Mouse (Mus musculus): ENCODE measurements around the gene Angptl4.

Angptl4 gene

DNA sequence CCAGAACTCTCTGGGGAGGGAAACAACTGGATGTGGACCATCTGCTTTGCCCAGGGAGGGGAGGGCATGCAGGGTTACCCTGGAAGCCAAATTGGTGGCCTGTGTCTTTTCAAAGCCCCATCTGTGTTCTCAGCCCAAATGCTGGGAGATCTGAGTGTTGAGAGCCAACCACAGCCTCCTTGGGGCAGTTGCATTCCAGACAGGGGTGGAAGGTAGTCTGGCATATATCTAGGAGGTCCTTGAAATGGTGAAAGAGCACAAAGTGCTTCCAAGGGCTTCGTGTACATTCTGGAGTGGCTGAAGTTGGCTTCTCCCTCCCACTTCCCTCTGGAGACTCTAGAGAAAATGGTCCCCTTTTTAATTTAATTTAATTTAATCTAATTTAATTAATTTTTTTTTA lies 23.1 kb upstream of the Angptl4 start:
- in situ Hi-C loops (cut with MboI, MseI): no loop called here

DNA sequence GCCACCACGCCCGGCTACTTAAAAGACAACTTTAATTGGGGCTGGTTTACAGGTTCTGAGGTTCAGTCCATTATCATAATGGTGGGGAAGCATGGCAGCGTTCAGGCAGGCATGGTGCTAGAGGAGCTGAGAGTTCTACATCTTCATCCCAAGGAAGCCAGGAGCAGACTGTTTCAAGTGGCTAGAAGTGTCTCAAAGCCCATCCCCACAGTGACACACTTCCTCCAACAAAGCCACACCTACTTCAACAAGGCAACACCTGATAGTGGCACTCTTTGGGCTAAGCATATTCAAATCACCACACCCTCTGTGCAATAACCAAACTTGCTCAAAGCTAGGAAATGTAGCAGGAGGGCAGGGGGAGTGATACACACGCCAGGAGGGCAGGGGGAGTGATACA lies 22.6 kb upstream of the Angptl4 start:
- in situ Hi-C loops (cut with MboI, MseI): no loop called here

DNA sequence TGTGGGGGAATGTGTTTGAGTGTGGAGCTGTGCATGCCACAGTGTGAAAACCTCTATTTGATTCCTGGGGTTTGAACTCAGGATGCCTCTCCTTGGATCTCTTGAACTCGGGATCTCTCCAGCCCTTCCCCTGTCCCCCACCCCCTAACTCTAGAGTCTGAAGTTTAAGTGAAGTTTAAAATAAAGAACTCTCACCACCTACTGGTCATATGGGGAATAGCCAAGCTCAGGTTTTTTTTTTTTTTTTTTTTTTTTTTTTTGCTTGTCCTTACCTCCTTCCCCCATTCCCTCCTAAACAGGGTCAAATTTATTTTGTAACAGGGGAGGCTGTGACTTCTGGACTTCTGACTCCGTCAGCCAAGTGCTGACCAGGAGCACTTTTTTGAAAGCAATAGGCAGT lies 20.6 kb upstream of the Angptl4 start:
- in situ Hi-C loops (cut with MboI, MseI): no loop called here

DNA sequence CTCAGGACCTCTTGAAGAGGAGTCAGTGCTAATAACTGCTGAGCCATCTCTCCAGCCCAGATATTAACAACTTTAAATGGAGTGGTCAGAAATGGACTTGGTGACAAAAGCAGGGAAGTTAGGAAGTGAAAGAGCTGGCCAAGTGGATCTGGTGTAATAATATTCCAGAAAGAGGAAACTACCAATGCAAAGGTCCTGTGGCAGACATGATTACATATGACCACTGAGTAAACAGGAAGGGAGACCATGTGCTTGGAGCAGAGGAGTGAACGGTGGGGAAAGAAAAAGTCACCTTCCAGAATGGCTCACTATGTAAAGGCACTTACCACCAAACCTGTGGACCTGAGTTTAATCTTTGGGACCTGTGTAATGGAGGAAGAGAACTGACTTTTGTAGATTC lies 17.6 kb upstream of the Angptl4 start:
- in situ Hi-C loops (cut with MboI, MseI): no loop called here

DNA sequence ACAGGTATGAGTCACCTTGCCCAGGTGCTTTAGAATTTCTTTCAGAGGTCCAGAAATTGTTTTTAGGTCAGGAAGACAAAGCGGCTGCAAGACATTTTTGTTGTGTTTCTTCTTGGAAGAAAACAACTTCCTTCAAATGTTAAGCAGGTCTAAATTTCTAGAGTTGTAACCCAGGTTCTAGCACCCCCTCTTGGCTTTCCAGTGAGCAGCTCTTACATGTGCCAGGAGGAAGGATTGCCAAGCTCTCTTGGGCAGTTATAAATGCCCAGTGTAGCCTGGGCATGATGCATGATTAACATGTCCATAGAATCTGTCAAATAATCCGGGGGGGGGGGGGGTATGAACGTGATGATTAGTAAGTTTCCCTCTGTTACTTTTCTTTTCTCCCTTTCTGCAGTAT lies 16.7 kb upstream of the Angptl4 start:
- in situ Hi-C loops (cut with MboI, MseI): no loop called here

DNA sequence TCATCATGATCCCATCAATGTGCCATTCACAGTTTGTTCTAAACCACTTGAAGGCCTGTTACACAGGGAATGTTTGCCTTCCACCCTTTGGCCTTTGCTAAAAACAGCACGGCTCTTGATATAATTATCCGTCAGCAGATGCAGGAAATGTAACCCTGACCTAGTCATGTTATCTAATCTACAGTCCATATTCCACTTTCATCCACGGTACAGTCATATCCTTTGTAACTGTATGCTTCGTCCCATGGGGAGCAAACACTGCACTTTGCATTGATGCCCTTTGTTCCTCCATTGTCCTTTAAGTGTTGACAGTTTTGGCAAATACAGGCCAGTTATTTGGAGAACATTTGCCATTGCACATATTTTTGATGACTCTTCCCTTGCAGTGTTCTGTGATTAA lies 7.1 kb upstream of the Angptl4 start:
- in situ Hi-C loops (cut with MboI, MseI): no loop called here

DNA sequence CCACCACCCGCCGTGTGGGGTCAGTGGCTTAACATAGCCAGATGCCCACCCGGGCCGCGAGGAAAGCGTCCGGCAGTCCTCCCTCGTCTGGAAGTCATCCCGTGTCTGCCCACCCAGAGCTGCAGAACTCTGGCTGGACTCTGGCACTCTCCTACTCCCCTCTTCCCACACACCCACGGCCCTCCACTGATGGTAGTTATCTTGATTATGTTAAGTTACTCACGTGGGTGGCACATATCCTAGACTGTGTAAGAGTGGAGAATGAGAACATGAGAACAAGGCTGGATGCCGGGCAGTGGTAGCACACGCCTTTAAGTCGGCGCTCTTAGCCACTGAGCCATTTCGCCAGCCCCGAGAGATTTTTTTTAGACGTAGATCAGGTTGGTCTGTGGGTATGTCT lies 4.7 kb upstream of the Angptl4 start:
- in situ Hi-C loops (cut with MboI, MseI): no loop called here

DNA sequence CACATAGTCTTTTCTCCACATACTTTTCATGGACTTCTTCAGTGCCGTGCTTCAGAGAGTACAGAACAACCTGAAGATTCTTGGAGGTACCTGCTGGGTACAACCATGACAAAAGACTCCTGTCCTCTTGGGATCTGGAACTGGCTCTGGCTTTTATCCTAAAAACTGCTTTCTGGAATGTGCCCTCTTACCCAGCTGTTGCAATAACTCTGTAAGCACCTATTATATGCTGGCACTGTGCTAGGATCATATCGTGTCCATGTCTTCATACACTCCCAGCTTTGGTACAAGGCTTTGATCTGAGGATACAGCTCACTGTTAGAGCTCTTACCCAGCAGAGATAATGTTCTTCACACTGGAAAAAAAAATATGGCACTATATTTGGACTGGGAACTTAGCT lies 3.3 kb upstream of the Angptl4 start:
- in situ Hi-C loops (cut with MboI, MseI): no loop called here

DNA sequence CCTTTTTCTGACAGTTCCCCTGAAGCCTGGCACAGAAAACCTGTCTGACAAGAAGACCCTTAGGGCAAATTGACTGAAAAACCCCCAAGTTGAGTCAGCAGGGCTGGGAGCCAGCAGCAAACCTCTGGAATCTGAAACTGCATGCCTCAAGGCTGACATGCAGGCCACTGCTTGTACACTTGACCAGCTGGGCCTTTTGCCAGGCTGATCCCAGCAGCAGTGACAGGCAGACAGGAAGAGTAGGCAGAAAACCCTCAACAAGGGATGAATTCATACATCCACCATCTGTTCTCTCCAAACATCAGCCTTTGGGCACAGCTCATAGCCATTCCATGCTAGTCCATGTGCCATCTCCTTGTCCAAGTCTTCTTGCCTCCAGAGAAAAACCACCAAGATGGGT lies 1.8 kb upstream of the Angptl4 start:
- in situ Hi-C loops (cut with MboI, MseI): no loop called here

DNA sequence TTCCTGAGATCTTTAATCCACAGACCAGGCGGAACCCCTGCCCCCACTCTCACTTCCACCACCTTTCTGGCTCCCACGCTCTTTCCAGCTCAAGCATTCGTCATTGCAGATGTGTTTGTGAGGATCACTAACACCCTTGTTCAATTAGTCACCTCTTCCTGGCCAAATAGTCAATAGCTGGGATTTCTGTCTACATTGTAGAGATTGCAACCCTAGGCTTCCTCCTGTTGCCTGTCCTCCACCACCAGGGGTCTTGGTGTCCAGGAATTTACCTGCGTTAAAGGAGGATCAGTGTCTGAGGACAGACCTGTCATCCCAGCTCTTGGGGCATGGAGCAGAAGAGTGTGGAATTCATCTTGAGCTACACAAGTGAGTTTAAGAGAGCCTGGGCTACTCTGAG lies 437 bp upstream of the Angptl4 start:
- in situ Hi-C loops (cut with MboI, MseI): no loop called here

DNA sequence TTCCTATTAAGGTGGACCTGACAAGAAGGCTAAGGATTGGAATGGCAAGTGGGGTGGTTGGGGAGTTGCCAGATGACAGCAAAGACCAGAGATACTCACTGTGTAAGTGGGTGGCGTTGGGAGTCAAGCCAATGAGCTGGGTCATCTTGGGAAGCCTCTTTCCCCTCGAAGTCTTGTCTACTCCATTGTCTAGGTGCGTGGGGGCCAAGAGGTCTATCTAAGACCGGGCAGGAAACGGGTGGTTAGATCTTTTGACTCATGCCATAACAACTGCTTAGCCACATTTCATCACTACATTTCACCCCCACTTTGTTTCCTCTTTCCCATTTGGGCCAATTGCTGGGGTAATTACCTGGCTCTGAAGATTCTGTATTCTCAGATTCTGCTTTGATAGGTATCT lies 1.2 kb downstream of the Angptl4 start:
- in situ Hi-C loops (cut with MboI, MseI): no loop called here

DNA sequence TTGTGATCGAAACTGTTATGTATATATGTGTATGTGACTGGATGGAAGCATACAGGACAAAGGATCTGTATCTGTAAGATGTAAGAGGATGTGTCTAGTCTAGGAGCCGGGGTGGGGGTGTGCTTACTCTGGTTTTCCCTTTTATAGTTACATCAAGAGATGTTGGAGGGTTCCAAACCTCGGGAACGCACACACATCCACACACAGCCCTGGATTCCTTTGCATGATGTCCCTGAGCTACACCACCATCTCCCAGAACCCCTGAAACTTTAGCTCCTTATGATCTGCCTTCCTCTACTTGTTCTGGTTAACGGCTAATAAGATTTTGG lies 1.7 kb downstream of the Angptl4 start:
- in situ Hi-C loops (cut with MboI, MseI): no loop called here

DNA sequence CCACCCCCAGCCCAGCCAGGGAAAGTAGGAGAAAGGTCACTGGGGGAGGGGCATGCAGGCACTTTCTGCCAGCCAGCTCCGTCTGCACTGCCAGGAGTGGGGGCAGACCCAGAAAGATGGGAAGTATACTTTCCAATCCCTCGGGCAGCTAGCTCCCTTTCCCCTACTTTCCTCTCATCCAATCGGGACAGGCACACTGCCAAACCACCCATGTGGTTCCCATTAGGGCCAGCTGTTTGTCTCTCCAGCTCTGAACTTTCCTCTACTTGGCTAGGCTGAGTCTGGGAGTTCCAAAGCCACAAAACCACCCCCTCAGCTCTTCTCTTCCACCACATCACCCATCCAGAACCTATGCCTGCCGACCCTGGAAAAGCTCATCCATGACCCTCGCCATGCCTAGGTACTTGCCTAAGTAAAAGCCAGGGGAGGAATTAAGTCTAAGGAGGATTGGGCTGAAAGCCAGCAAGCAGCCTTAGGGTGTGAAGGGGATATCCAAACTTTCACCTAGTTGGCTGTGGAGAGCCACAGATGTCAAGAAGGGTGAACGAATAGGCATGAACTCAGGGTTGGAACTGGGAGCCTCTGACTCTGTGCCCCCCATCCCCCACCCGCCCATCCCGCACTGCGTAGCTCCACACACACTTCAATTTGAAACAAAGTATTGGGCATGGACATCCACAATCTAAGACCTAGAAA lies 2.2 kb downstream of the Angptl4 start:
- in situ Hi-C loops (cut with MboI, MseI): no loop called here

DNA sequence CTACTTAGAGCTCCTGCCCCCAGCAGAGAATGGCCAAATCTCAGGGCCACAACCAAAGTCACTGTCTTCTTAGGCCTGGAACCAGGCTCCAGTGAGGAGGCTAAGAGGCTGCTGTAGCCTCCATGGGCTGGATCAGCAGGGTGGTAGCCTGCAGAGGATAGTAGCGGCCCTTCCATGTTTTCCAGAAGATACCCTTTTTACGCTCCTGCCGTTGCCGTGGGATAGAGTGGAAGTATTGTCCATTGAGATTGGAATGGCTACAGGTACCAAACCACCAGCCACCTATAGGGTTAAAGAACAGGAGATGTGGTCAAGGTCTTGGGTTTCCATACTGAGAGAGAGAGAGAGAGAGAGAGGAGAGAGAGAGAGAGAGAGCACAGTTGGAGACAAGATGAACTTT lies 6.3 kb downstream of the Angptl4 start:
- in situ Hi-C loops (cut with MboI, MseI): no loop called here

DNA sequence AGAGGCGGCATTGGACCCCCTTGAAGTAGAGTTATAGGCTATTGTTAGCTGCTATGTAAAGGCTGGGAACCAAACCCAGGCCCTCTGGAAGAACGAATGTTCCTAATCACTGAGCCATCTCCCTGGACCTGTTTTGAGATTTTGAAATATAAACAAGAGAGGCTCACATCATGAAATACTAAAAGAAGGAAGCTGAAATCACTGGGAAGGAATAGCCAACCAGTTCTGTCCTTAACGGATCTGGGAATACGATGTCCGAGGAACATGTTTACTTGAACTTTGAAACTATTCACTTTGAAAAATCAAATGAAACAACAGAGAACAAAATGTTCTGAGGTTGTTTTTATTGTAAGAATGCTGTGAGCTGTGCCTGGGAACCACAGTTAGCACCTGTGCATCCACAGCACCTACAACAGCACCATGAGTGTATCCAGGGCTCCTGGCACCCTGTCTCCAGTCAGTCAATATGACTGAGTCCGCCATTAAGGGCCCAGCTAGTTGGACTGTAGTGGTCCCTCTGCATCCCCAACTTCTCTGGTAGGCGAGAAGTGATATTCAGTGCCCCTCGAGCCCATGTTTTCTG lies 7.0 kb downstream of the Angptl4 start:
- in situ Hi-C loops (cut with MboI, MseI): no loop called here

DNA sequence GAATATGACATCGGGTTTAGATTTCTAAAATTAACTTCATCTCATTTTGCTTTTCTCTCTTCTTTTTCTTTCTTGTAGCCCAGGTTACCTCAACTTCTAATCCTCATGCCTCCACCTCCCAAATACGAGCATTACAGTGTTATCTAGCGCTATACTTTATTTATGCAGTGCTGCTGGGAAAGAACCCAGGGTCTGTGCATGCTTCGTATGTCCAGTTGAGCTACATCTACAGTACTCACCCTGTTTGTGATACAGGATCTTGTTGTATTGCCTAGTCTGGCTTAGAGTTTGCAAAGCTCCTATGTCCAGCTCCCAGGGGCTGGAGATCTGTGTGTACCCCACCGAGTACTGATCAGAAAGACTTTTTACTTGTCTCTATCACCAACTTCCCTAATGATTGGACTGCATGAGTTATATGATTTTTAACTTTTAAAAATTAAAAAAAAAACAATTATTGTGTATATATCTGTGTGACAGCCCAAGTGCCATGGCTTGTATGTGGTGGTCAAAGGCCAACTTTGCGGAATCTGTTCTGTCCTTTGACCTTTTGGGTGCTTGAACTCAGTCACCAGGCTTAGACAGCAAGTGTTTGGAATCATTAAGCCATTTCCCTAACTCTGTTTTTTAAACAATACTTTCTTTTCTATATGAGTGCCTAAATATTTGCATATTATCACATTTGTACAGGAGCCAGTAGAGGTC lies 7.6 kb downstream of the Angptl4 start:
- in situ Hi-C loops (cut with MboI, MseI): no loop called here

DNA sequence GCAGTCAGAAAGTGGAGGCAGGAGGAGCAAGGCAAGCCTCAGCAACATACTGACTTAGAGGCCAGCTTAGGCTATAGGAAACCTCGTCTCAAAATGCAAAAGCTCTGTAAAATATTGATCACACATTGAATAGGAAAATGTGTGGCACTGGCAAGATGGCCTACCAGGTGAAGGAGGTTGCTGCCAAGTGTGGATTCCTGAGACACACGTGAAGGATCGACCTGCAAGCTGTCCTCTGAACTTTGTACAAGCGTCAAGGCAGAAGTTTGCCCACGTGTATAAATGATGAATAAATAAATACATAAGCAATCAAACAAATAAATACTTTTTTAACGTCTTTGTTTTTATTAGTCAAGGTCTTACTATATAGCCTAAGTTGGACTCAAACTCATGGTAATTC lies 8.2 kb downstream of the Angptl4 start:
- in situ Hi-C loops (cut with MboI, MseI): no loop called here

DNA sequence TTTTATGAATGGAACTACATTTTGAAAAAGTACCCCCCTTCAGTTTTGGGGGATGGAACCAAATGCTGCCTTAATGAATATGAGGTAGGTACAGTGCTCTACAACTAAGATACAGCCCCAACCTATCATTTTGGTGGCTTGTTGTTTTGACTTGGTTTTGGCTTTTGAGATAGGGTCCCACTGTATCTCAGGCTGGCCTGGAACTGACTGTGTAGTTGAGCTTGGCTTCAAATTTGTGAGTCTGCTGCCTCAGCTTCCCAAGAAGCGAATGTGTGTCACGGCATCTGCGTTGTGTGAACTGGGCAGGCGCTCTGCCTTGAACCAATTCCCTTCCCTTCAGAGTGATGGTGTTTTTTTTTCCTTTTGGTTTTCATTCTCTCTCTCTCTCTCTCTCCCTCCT lies 10.0 kb downstream of the Angptl4 start:
- in situ Hi-C loops (cut with MboI, MseI): no loop called here

DNA sequence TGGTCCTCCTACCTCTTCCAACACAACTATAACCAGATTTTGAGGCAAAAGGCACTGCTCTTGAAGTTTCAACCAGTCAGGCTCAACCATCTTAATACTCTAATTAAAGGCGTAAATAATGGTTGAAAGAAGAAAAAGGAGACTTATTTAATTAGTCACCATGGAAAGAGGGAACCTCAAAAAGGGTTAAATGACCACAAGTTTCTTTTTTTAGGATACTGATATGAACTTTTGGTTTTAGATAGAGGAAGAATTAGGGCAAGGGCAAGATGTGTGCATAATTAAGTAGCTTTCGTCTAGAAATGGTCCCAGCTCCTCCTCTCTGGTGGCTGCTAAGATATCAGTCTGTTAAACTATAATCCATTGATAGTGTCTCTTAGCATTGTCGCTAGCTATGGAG lies 15.2 kb downstream of the Angptl4 start:
- in situ Hi-C loops (cut with MboI, MseI): no loop called here

DNA sequence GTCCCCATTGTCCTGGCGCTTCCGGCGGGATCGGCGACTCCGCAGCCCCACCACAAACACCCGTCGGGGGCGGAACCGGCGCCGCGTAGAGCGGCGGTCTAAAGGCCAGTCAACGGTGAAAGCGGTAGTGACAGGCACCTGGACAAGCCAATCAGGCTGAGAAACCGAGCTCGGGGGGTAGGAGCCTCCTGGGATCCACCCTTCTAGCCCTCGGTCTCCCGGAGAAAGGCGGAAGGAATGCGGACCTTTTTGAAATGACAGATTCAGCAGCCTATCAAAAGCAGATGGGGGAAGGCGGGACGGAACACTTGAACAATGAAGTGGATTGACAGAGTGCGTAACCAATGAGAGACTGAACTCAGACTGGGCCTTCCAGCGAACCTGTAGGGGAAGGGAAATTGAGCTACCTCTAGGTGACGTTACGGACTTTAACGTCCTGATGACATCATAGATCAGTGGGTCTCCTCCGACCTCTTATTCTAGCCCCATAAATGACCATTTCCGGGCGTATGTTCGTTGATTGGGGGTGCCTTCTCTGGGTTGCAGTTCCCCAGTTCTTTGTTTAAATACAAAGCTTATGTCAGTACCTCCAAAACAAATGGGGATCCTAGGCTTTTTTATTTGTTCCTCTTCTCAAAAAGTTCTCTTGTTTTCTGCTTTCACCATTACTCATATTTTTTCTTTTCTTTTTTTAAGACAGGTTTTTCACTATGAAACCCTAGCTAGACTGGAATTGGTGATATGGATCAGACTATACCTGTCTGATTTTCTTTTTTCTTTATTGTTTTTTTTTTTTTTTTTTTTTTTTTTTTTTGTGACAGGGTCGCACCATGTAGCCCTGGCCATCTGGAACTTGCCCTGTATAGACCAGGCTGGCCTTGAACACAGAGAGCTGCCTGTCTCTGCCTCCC lies 21.1 kb downstream of the Angptl4 start, which contains the start of gene Rab11b:
TSS of gene Rab11b (minus strand) at position 276 of the 911 bp plus-strand sequence.
- in situ Hi-C loops (cut with MboI, MseI): no loop called here

DNA sequence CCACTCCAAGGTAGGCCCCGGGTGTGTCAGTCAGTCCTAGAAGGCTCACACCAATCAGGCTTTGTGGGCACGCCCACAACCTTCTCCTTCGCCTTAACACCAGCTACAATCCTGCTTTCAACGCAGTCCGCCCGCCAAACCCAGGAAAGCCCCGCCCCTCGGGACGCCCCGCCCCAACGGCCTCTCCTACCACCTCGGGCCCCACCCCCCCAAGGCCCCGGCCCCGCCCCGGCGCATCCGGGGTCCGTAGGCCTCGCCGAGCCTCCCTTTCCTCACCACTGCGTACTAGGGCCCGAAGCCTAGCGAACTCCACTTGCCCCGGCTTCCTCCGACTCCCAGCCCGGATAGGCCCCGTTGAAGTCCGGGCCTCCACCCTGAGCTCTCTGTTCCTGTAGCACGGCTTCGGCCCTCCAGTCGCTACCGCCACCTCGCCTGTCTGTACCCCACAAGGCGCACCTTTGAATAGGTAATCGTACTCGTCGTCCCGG lies 21.8 kb downstream of the Angptl4 start:
- in situ Hi-C loops (cut with MboI, MseI): no loop called here

DNA sequence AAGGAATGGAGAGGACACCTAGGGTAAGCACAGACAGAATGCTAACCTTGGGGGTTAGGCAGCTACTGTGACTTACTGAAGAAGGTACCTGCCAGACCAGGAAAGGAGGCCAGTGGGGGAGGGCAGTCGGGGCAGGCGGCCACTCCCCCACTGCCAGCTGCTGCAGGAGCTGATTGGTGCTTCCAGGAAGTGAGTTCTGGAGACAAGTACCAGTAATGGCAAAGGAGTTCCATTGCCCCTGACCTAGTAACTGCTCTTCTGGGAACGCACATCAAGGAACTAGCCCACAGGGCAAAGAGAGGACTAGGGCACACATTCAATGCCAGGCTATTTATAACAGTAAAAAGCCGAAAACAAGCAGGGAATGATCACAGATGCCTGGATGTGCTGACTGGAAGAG lies 24.4 kb downstream of the Angptl4 start:
- in situ Hi-C loops (cut with MboI, MseI): no loop called here

Measured in T-helper 1 cell (primary cell).